Mouse (Mus musculus) kidney, adult 11 months (tissue): ENCODE results near the gene Themis2.
"Not testable (repeated sequence)": the region's sequence is repeated elsewhere in the genome, so short reads cannot be mapped to it uniquely, and the experiment has no call there.

Experiments used
- DNase-seq: peaks from one replicate; pipeline ENCODE4 v3.0.0; 2022

Themis2 gene

DNA sequence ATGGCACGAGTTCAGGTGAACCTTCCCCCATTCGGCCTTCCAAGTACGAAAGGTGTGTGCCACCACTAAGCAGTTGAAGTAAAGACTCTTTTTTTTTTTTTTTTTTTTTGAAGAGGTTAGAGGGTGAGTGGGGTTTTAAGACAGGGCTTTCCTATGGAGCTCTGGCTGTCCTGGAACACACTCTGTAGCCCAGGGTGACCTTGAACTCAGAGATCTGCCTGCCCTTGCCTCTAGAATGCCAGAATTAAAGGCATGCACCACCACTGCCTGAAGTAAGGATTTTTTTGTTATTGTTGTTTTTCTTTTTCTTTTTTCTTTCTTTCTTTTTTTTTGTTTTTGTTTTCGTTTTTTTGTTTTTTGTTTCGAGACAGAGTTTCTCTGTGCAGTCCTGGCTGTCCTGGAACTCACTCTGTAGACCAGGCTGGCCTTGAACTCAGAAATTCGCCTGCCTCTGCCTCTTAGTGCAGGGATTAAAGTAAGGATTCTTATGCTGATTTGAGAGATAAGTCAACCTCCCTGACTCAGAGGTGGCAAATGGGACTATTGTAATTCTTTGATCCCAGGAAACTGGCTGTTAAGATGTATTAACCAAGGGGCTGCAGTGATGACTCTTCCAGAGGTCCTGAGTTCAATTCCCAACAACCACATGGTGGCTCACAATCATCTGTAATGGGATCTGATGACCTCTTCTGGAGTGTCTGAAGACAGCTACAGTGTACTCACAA lies 46.8 kb downstream of the Themis2 start:
- DNase-seq = no peak

DNA sequence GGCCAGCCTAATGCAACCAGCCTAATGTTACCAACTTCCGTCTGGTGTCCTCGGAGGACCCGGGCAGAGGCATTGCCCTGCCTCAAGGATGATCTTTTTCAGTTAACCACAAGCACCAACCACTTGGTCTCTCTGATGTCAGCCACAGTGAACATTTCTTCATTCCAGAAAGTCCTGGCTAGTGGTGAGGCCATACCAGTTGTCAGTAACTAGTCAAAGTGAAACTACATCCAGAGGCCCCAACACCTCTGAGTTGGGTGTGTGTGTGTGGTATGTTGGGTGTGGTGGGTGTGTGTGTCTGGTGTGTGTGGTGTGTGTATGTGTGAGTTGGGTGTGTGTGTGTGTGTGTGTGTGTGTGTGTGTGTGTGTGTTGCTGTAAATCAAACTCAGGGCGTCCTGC lies 47.4 kb downstream of the Themis2 start:
- no peak for DNase-seq

DNA sequence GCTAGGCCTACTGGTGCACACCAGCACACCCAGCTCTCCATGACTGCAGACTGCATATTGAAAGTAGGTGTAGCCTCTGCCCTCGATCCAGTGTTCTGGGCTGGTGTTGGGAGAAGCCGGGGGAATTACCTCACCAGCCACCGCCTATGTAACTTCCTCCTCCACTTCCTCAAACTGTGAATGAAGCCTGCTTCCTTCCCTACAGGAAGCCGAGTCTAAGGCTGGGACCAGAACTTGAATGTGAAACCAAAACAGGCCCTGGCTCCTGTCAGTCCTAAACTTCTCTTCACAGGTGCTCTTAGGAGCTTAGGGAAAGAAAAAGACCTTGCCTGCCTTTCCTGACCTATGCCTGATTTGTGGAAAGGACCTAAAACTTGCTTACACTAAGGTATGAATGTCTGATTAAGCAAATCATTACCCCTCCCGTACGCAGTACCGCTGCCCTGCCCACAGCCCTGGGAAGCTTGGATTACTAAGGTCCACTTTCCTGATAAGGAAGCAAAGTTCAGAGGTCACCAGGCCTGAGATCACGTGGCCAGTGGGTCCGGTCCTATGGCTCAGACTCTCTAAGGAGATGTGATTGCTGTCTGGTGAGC lies 48.4 kb downstream of the Themis2 start:
- DNase-seq = peak; percentile 62

DNA sequence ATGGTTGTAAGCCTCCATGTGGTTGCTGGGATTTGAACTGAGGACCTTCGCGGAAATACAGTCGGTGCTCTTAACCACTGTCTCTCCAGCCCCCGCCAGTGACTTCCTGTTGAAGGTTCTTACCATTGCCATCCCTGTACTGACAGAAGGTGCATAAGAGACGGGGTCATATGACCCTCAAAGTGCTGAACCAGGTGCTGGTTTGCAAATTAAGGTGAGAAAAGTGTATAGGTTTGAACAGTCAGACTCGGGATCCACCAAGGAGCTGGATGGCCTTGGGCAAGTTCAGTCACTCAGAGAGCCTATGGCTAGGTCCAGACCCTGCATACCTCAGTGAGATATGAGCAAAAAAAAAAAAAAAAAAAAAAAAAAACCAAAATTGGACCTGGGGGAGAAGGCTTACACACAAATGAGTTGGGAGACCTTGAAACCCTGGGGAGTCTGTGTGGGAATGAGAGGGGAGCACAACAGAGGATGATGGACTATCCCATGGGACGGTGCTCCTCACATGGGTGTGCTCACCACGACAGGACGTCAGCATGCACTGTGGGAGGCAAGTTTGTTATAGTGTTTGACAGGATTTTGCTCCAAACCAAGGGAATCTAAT lies 49.2 kb downstream of the Themis2 start:
- no peak for DNase-seq

DNA sequence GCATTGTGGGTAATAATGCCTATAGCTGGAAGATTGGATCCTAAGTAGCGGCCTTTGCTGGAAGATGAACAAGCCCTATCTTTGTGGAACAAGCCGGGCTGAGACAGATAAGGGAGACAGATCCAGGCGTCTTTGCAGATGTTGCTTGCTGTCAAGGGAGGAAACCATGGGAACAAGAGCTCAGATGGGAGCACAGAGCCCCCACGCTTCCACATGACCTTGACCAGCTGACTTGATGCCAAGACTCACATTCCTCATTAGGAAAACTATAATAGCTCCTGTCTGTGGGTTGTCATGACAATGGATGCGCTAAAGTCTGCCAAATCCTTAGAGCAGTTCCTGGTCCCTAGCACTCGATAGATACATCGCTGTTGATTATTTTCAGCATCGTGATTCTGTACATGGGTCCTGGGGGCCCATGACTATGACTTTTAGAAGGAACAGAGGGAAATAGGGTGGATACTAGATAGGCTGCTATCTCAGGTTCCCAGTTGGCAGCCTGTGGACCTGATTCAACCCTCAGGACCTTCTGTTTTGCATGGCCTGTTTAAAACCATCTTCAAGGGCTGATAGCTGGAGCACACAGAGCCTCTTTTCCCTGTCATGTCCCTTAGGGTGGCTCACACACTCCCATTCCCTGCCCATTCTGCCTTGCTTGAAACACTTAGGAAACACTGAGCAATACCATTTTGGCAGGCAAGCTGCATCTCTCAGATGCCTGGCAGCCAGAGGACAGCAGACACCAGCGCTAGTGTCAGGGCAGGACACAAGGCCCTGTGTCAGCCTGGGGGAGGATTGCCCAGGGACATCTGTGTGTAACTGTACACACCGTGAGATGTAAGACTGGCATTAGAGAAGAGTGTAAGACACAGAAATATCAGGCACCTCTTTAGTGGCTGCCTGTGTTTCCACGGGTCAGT lies 51.9 kb downstream of the Themis2 start:
- no peak for DNase-seq

DNA sequence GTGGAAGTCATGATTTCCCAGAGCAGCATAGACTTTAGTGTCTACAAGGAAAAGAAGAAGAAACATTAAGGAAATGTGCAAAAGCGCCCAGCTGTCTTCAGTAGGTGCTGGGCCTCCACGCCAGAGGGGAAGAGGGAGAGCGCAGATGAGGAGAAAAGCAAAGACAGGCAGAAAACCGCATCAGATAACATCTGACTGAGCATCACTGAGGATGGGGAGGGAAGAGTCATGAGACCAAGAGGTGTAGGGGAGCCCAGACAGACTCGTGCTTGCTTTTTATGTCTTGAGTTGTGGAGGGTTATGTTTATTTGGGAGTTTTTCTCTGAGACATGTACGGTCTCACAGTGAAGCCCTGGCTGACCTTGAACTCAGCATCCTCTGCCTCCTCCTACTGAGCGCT lies 54.7 kb downstream of the Themis2 start:
- DNase-seq = no peak

DNA sequence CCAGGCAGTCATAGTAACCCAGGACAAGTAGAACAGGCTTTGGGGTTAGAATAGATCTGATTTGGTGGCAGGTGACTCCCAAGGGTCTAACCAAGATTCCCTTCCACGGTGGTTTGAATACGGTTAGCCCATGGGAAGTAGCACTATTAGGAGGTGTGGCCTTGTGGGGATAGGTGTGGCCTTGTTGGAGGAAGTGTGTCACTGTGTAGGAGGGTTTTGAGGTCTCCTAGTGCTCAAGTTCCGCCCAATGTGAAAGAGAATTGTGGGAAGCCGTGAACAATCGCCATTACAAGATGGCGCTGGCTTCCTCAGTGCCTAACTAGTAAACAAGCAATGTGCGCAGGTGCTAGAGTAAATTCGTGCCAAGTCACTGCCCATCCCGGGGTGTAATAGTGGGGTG lies 59.0 kb downstream of the Themis2 start:
- not testable (repeated sequence) for DNase-seq

DNA sequence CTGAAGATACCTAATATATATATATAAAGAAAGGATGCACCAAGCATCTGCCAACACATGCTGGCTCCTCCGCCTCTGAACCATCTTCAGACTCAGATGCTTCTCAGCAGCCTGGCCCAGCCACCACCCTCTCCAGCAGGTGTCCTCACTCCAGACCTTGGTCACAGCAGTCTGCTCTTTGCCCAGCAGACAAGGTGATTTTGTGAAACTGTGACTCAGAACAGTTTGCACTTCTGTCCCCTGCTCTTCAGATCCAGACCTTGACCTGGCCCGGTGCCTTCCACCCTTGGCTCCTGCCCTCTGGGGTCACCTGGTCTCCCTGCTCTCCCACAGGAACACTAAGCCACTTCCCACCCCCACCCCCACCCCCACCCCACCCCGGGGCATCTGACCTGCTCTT lies 60.3 kb downstream of the Themis2 start:
- DNase-seq = peak; percentile 25

DNA sequence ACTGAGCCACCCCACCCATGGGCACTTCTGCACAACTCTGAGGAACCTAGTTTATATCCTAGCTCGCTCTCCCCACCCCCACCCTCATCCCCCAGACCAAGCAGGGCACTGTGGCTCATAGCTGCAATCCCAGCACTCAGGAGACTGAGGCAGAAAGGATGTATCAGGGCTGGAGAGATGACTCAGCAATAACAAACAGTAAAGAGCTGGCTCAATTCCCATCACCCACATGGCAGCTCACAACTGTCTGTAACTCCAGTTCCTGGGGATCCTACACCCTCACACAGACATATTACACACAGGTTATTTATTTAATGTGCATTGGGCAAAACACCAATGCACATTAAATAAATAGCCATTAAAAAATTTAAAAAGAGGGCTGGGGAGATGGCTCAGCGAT lies 60.8 kb downstream of the Themis2 start:
- no peak for DNase-seq

DNA sequence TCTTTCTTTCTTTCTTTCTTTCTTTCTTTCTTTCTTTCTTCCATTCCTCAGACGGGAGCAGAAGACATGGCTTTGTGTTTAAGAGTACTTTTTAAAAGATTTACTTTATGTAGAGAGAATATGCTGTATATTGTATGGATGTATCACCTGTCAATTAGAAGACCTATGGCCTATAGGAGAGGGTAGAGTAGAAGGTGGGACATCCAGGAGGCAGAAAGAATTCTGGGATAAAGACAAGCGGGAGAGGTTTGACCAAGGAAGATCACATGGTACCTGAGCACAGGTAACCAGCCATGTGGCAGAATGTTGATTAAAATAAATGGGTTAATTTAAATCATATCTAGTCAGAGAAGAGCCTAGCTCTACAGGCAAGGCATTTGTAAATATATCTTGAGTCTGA lies 61.4 kb downstream of the Themis2 start:
- DNase-seq = no peak

DNA sequence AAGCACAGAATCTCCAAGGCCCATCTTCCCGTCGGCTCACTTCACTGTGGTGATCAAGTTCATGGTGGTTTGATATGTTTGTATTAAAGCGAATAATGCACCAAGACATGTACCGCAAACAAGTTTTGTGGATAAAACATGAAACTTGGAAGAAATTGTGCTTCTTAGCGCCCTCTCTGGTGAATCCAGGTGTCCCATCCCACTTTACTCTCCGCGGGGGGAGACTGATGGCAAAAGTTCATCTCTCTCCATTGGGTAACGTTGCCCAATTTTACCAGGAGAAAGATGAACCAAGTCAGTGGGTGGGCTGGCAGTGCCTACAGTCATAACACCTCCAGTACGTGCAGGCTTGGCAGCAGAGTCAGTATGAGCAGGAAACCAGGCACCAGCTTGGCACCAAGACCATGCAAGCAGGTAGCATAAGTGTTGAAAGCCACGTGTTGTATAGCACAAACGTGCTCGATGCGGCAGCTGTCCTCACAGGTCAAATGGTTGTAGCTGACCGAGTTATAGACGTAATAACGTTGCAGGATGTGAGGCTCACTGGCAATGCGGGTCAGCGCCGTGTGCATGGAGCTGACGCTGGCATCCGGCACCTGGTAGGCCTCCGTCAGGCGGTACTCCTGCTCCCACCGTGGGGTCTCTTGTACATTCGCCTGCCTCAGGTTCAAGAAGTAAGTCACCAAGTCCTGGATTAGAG lies 63.0 kb downstream of the Themis2 start:
- no peak for DNase-seq

DNA sequence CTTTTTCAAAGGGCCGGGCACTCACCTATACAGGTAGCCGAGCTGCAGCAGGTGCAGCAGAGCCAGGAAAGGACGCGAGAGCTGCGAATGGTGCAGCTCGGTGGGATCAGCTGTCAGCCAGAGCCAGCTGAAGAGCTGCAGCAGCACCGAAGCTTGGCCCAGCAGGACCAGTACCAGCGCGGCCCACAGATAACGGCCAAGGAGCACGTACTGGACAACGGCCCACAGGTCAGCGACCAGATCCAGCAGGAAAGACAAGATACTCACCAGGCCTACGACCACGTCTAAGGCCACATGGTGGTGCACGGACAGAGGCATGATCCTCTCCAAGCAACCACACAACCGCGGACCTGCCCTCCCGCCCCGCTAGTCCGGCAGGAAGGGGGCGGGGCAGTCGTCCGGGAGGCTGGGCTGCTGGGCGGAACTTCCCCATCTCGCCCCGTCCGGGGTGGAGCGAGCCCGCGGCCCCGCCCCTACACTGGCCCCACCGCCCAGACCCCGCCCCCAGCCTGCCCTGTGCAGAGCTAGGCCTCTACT lies 64.0 kb downstream of the Themis2 start, which contains the start of gene Xkr8:
Gene Xkr8, minus strand, starts transcription at position 399 of the 537 bp plus-strand sequence.
- DNase-seq = peak; percentile 89
